Mouse (Mus musculus) olfactory bulb, adult 2 months (tissue): ENCODE results near the gene Homer3.

Source experiments
- CTCF ChIP-seq: fragments of 200-500 bp; IDR thresholded peaks from 2 replicates; pipeline ENCODE4 v1.5.1; 2012; ENCODE audit warnings: low read depth, mild to moderate bottlenecking, low read length, moderate library complexity; ENCODE audit not compliant: insufficient read depth
- POLR2A ChIP-seq: fragments of 200-500 bp; IDR thresholded peaks from 2 replicates; pipeline ENCODE4 v1.6.1; 2012; ENCODE audit warnings: mild to moderate bottlenecking, low read depth, low read length, moderate library complexity; ENCODE audit not compliant: insufficient read depth

DNA sequence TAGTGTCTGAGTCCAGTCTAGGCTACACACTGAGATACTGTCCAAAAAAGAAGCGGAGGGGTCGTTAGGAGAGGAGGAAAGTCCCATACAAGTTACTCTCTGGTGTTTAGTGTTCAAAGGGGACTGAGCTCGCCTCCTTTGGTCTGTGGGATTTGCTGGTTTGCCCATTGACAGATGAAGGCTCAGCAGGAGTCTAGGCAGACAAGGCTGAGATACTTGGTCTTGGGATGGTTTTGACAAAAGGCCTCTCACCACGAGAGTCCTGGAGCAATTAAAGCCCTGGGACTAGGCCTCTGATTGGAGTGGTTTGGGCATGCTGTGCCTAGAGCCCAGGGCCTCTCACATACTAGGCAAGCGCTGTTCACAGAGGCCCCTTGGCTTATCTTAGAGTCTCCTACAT, 14.3 kb upstream of the Homer3 start:
- TF ChIP-seq CTCF: no peak
- no peak for TF ChIP-seq POLR2A
